Comparison of ENCODE assay signal across 8 mouse cellular contexts in the genomic region with DNA sequence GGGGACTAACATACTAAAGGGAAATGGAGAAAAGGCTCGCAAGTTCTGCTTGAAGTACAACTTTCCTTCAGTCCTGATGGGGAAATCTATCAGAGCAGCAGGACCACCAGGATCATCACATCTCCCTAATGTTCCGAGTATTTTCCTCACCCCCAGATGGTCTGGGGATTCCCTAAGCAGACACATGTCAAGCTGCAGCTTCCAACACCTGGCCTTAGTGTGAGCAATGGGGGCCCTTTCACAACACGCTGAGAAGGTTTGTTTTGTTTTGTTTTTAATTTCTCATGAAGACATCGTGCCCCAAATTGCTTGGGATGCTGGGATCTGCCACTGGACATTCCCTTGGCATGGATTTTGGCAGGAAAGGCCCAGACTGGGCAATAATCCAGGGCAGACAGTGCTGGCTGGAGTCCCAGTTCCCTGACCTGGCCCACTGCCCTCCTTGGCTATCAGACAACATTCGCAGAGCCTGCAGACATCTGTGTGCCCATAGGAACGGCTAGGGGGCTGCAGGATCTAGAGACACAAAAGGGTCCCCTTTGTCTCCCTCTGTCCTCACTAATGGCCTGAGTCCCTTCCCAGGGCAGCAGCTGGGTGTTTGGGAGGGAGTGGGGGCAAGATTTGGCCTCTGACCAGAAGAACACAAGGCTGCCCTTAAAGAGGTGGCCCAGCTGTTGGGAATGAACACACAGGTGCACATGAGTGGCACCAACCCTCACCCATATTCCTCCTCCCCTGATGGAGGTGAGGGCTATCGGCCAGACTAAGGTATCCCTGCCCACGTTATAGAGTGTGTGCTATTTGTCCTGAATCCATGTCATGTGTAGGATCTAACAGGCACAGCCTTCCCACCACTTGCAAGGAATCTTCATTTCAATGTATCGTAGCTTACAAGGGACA.
DNase-seq lines count a peak whose midpoint lies in the region; ATAC-seq lines count a peak whose summit lies in the region.
"Had no signal": no experiment of that assay in that cellular context is flagged by ENCODE, and none has a peak within 500 bp of the region (broad histone marks: within the 10 kb centered on the region; RNA-seq: fewer than 3 reads in every experiment).

No protein-coding gene starts in this region.

- WGBS in intestine, embryonic 16.5 days: 70% methylated on average over 9 of the region's 9 CpGs

- no peaks in the 10 kb centered on the region for H3K36me3 ChIP-seq in intestine, embryonic 16.5 days (ENCODE audit: control insufficient read depth, insufficient read depth, low read length)
- H3K36me3 ChIP-seq: liver, embryonic 15.5 days had no signal

- H3K9ac ChIP-seq in intestine, embryonic 16.5 days (ENCODE audit: low read depth, low read length): no peak overlapping the region
- H3K9ac ChIP-seq: liver, embryonic 15.5 days had no signal

- no peaks in the 10 kb centered on the region for H3K27me3 ChIP-seq in intestine, embryonic 16.5 days (replicated peaks; ENCODE audit: control insufficient read depth, insufficient read depth, low read length)
- H3K27me3 ChIP-seq: liver, embryonic 15.5 days had no signal

- H3K4me3 ChIP-seq in intestine, embryonic 16.5 days (ENCODE audit: low read length): no peak overlapping the region
- H3K4me3 ChIP-seq: liver, embryonic 15.5 days had no signal

- H3K4me1 ChIP-seq in intestine, embryonic 16.5 days (ENCODE audit: control insufficient read depth, insufficient read depth, low read length): no peaks in the 10 kb centered on the region
- H3K4me1 ChIP-seq: liver, embryonic 15.5 days had no signal

- intact Hi-C loops in left cerebral cortex, postnatal 10 days (cut with DNase I): no loop called here

- no peak overlapping the region for H3K27ac ChIP-seq in intestine, embryonic 16.5 days (ENCODE audit: low read length)
- H3K27ac ChIP-seq: liver, embryonic 15.5 days had no signal

- no peak overlapping the region for H3K4me2 ChIP-seq in intestine, embryonic 16.5 days (ENCODE audit: low read depth, low read length)
- H3K4me2 ChIP-seq: liver, embryonic 15.5 days had no signal

- no peak for ATAC-seq in intestine, embryonic 16.5 days

- H3K9me3 ChIP-seq in intestine, embryonic 16.5 days (ENCODE audit: control insufficient read depth, low read length): no peaks in the 10 kb centered on the region
- H3K9me3 ChIP-seq: liver, embryonic 15.5 days had no signal

- peak; percentile 24 to 31 for DNase-seq in left cerebral cortex, postnatal 10 days (ENCODE audit: extremely low spot score in 1 of 2, low spot score in 2 of 2)
- no peak for DNase-seq in left cerebral cortex, adult 11 months (ENCODE audit: low spot score)
- peak; percentile 25 to 38 for DNase-seq in adrenal gland, postnatal 36 days
- DNase-seq in cerebellum, postnatal 4 days (ENCODE audit: low spot score in 2 of 2): peak; percentile 75 to 88
- peak; percentile 42 to 49 for DNase-seq in kidney, postnatal 25 days
- DNase-seq in right cerebral cortex, adult 2 months (ENCODE audit: low spot score in 2 of 2): peak; percentile 4 to 13
